Mouse (Mus musculus): ENCODE results near the gene Gdf9. TPM values are rescaled to one million over a fixed set of nuclear protein-coding genes. Genes with fewer than 3 reads are reported as not detected.

Gene Gdf9
- polyA plus RNA-seq, 1 experiment: 0.85 TPM

DNA sequence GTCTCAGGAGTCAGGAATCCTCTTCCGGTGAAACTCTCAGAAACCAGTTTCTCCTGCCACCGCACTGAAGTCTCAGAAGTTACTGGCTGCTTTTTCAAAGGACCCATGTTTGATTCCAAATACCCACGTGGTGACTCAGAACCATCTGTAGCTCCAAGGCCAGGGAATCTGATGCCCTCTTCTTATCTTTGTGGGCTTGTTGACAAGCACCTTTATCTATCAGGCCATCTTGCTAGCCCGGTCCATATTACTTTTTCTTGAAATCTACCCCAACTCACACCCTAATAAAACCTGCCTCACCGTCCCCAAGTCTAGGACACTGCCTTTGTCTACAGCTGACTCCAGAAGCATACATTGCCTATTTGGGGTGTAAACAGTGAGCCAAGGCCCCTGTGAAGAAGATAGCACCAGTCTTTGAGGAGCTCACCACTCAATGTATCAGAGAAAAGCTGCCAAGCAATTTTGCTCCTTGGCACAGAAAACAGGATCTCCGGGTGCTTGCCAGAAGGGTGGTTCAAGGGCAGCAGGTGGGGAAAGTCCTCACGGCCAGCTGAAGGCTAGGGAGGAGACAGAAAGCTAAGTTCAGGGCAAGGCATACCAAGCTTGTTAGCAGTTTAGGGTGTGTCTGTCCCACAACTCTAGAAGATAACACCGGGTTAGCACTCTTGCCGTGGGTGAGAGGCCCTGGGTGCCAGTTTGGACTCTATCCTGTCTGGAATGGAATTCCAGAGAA is 52.5 kb downstream of the Gdf9 start:
- H3K27ac ChIP-seq (ENCODE audit: control insufficient read depth, insufficient read depth, low read depth, low read length, poor library complexity): peak overlapping the region; percentile 79

DNA sequence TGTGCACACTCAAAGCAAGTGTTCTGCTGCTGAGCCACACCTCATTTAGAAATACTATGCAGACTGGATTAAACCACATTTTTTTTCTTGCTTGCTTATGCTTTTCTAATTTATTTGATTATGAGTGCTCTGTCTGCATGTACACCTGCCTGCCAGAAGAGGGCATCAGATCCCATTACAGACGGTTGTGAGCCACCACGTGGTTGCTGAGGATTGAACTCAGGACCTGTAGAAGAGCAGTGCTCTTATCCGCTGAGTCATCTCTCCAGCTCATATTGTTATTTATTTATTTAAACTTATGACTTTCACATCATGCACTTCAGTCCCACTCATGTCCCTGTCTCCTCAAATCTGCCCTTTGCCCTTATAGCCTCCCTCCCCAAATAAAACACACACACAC is 54.9 kb downstream of the Gdf9 start:
- no peak for TF ChIP-seq POLR2A (IDR thresholded peaks at IDR 0.05; ENCODE audit: borderline replicate concordance, control insufficient read depth, low read depth, low read length)
- TF ChIP-seq CTCF (IDR thresholded peaks at IDR 0.05; ENCODE audit: control insufficient read depth, insufficient read depth, low read length): peak; percentile 48; the same call in 1 of the 2 replicates
- Histone ChIP-seq H3K27ac (ENCODE audit: control insufficient read depth, insufficient read depth, low read depth, low read length, poor library complexity) (no peak overlapping the region), H3K4me1 (ENCODE audit: control insufficient read depth, insufficient read depth, low read length) (no peaks in the 10 kb centered on the region; the same call in 1 of the 2 replicates), H3K4me3 (replicated peaks; ENCODE audit: control insufficient read depth, low read depth, low read length) (no peak overlapping the region)
- 41% methylated on average over 3 of the region's 3 CpGs for WGBS

More for the DNA sequence above, 52.5 kb downstream of the Gdf9 start:
- Histone ChIP-seq H3K4me3 (replicated peaks; ENCODE audit: control insufficient read depth, low read depth, low read length) (no peak overlapping the region), H3K4me1 (ENCODE audit: control insufficient read depth, insufficient read depth, low read length) (peaks cover 2% of the 10 kb centered on the region)
- TF ChIP-seq CTCF (IDR thresholded peaks at IDR 0.05; ENCODE audit: control insufficient read depth, insufficient read depth, low read length) (no peak), POLR2A (IDR thresholded peaks at IDR 0.05; ENCODE audit: borderline replicate concordance, control insufficient read depth, low read depth, low read length) (no peak)
- WGBS: 60% methylated on average over 9 of the region's 9 CpGs

- no peak for TF ChIP-seq CTCF (IDR thresholded peaks at IDR 0.05; ENCODE audit: control insufficient read depth, insufficient read depth, low read length)
- no peak for TF ChIP-seq POLR2A (IDR thresholded peaks at IDR 0.05; ENCODE audit: borderline replicate concordance, control insufficient read depth, low read depth, low read length)
- no peak overlapping the region for H3K27ac ChIP-seq (ENCODE audit: control insufficient read depth, insufficient read depth, low read depth, low read length, poor library complexity)
- 89% methylated on average over 3 of the region's 3 CpGs for WGBS
- no peaks in the 10 kb centered on the region; the same call in 1 of the 2 replicates for H3K4me1 ChIP-seq (ENCODE audit: control insufficient read depth, insufficient read depth, low read length)
- no peak overlapping the region for H3K4me3 ChIP-seq (replicated peaks; ENCODE audit: control insufficient read depth, low read depth, low read length)
Observed at GRCm38 (mm10) chr11:53486351-53486750, 55.5 kb downstream of the Gdf9 start.

DNA sequence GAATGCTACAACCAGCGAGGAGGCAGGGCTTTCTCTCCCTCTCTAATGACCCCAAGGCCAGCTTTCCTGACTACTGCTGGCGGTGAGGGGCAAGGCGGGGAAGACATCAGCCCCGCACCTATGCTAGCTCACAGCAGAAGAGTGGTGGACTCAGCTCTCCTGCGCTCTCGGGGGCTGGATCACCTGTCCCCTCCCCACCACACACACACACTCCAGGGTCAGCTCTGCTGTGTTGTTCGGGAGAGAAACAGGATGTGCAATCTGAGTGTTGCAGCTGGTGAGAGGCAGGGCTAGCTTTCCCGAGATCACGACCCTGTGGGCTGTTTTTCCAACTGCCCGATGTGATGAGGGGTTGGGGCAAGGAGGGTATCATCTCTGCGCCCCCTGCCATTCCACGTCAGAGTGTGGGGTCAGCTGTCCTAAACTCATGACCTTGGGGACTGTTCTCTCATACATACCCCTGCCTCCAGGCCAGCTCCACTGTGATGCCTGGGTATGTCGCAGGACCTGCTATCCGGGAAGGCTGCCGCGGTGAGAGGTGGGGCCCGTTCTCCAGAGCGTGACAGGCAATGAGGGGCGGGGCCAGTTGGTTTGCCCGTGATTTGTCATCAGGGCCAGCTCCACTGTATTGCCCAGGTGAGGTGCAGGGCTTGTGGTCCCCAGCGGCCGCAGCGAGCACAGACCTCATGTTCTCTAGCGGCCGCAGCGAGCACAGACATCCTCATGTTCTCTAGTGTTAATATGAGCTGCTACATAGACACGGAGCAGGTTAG is 56.2 kb downstream of the Gdf9 start:
- Histone ChIP-seq H3K4me1 (ENCODE audit: control insufficient read depth, insufficient read depth, low read length) (no peaks in the 10 kb centered on the region; the same call in 1 of the 2 replicates), H3K27ac (ENCODE audit: control insufficient read depth, insufficient read depth, low read depth, low read length, poor library complexity) (no peak overlapping the region), H3K4me3 (replicated peaks; ENCODE audit: control insufficient read depth, low read depth, low read length) (no peak overlapping the region)
- WGBS: 18% methylated on average over 27 of the region's 27 CpGs
- TF ChIP-seq CTCF (IDR thresholded peaks at IDR 0.05; ENCODE audit: control insufficient read depth, insufficient read depth, low read length) (no peak), POLR2A (IDR thresholded peaks at IDR 0.05; ENCODE audit: borderline replicate concordance, control insufficient read depth, low read depth, low read length) (no peak)

Other genes with a start within 250 kb of the Gdf9 start
- gene Hspa4, start 130.6 kb upstream of the Gdf9 start, polyA plus RNA-seq (2011; ENCODE audit: insufficient read depth, insufficient read length, low replicate concordance, missing spikeins): 41.5 and 98.4 TPM in 2 replicates
- gene Zcchc10, start 106.3 kb upstream of the Gdf9 start, polyA plus RNA-seq (2011; ENCODE audit: insufficient read depth, insufficient read length, low replicate concordance, missing spikeins): 9.6 and 16.2 TPM in 2 replicates
- gene Aff4, start 80.2 kb upstream of the Gdf9 start, polyA plus RNA-seq (2011; ENCODE audit: insufficient read depth, insufficient read length, low replicate concordance, missing spikeins): 7.9 and 36.2 TPM in 2 replicates
- not detected in 2 replicates for gene Leap2, start 7.9 kb upstream of the Gdf9 start, polyA plus RNA-seq (2011; ENCODE audit: insufficient read depth, insufficient read length, low replicate concordance, missing spikeins)
- gene Uqcrq, start 192 bp upstream of the Gdf9 start, polyA plus RNA-seq (2011; ENCODE audit: insufficient read depth, insufficient read length, low replicate concordance, missing spikeins): 161 and 271 TPM in 2 replicates
- 0.41 TPM in 1 of 2 replicates, not detected in the other for gene Gm10447, start 26.1 kb downstream of the Gdf9 start, polyA plus RNA-seq (2011; ENCODE audit: insufficient read depth, insufficient read length, low replicate concordance, missing spikeins)
- gene Shroom1, start 26.2 kb downstream of the Gdf9 start, polyA plus RNA-seq (2011; ENCODE audit: insufficient read depth, insufficient read length, low replicate concordance, missing spikeins): 0.70 TPM in 1 of 2 replicates, not detected in the other
- gene Gm9837, start 39.5 kb downstream of the Gdf9 start, polyA plus RNA-seq (2011; ENCODE audit: insufficient read depth, insufficient read length, low replicate concordance, missing spikeins): not detected in 2 replicates
- not detected in 2 replicates for gene Gm9945, start 49.1 kb downstream of the Gdf9 start, polyA plus RNA-seq (2011; ENCODE audit: insufficient read depth, insufficient read length, low replicate concordance, missing spikeins)
- gene Sowaha, start 49.3 kb downstream of the Gdf9 start, polyA plus RNA-seq (2011; ENCODE audit: insufficient read depth, insufficient read length, low replicate concordance, missing spikeins): 8.2 and 13.3 TPM in 2 replicates
- gene Sept8, start 88.2 kb downstream of the Gdf9 start, polyA plus RNA-seq (2011; ENCODE audit: insufficient read depth, insufficient read length, low replicate concordance, missing spikeins): 38.7 and 52.2 TPM in 2 replicates
- gene Kif3a, start 136.4 kb downstream of the Gdf9 start, polyA plus RNA-seq (2011; ENCODE audit: insufficient read depth, insufficient read length, low replicate concordance, missing spikeins): 3.7 and 4.5 TPM in 2 replicates
- not detected in 2 replicates for gene Il4, start 187.6 kb downstream of the Gdf9 start, polyA plus RNA-seq (2011; ENCODE audit: insufficient read depth, insufficient read length, low replicate concordance, missing spikeins)
- gene Il13, start 203.7 kb downstream of the Gdf9 start, polyA plus RNA-seq (2011; ENCODE audit: insufficient read depth, insufficient read length, low replicate concordance, missing spikeins): not detected in 2 replicates